Mouse (Mus musculus) neural tube, embryonic 11.5 days (tissue): ENCODE results near the gene Klhl3. TPM values are rescaled to one million over a fixed set of nuclear protein-coding genes. Genes with fewer than 3 reads are reported as not detected.
A peak's percentile ranks its signal among the peaks of the same experiment; 100 is the strongest.

Experiments used
- ATAC-seq: fragments of 200-750 bp; cut with Nextera tagmentation; 2 replicates; pipeline ENCODE4 v1.8.0; 2017; ENCODE audit warnings: moderate number of reproducible peaks, mild to moderate bottlenecking, moderate TSS enrichment, moderate library complexity; ENCODE audit not compliant: insufficient read depth, low FRiP score, low TSS enrichment
- DNase-seq: peaks from one replicate; pipeline ENCODE4 v3.0.0-alpha.2; 2015; ENCODE audit warnings: low spot score
- H3K27ac ChIP-seq: fragments of 300-500 bp; sonication (generic); 2 replicates; pipeline ENCODE4 v1.5.1; 2014; ENCODE audit warnings: low read depth, mild to moderate bottlenecking, low read length
- H3K27me3 ChIP-seq: fragments of 300-500 bp; sonication (generic); 2 replicates; pipeline ENCODE4 v1.6.1; 2014; ENCODE audit warnings: mild to moderate bottlenecking, low read length, mixed read lengths; ENCODE audit not compliant: control insufficient read depth, insufficient read depth
- H3K36me3 ChIP-seq: fragments of 300-500 bp; sonication (generic); 2 replicates; pipeline ENCODE4 v1.6.1; 2014; ENCODE audit warnings: mild to moderate bottlenecking, low read length, moderate library complexity, mixed read lengths; ENCODE audit not compliant: control insufficient read depth, insufficient read depth
- H3K4me1 ChIP-seq: fragments of 300-500 bp; sonication (generic); 2 replicates; pipeline ENCODE4 v1.6.1; 2014; ENCODE audit warnings: low read length, mixed read lengths; ENCODE audit not compliant: control insufficient read depth, insufficient read depth
- H3K4me2 ChIP-seq: fragments of 300-500 bp; sonication (generic); 2 replicates; pipeline ENCODE4 v1.6.1; 2014; ENCODE audit warnings: low read depth, mild to moderate bottlenecking, moderate library complexity
- H3K4me3 ChIP-seq: fragments of 300-500 bp; sonication (generic); 2 replicates; pipeline ENCODE4 v1.5.1; 2014; ENCODE audit warnings: low read depth, low read length
- H3K9ac ChIP-seq: fragments of 300-500 bp; sonication (generic); 2 replicates; pipeline ENCODE4 v1.6.1; 2014; ENCODE audit warnings: mild to moderate bottlenecking, low read length
- H3K9me3 ChIP-seq: fragments of 300-500 bp; sonication (generic); 2 replicates; pipeline ENCODE4 v1.6.1; 2016; ENCODE audit warnings: low read length; ENCODE audit not compliant: control insufficient read depth
- WGBS: fragments of 180-500 bp; shearing (Covaris S2); extraction: QIAGEN DNeasy Blood & Tissue Kit; methylation state at CpG from one replicate; pipeline ENCODE4 v1.1.7; 2014; 5-methylcytosine and 5-hydroxymethylcytosine counted together
- polyA plus RNA-seq: library from polyadenylated mRNA; unstranded; fragments of >200 nt; fragmentation: Nextera tagmentation; extraction: Ambion mirVana; gene quantifications from 2 replicates; pipeline ENCODE4 v1.2.1, GENCODE M21; 2014

Gene Klhl3
- polyA plus RNA-seq = 3.3 and 3.5 TPM in 2 replicates

DNA sequence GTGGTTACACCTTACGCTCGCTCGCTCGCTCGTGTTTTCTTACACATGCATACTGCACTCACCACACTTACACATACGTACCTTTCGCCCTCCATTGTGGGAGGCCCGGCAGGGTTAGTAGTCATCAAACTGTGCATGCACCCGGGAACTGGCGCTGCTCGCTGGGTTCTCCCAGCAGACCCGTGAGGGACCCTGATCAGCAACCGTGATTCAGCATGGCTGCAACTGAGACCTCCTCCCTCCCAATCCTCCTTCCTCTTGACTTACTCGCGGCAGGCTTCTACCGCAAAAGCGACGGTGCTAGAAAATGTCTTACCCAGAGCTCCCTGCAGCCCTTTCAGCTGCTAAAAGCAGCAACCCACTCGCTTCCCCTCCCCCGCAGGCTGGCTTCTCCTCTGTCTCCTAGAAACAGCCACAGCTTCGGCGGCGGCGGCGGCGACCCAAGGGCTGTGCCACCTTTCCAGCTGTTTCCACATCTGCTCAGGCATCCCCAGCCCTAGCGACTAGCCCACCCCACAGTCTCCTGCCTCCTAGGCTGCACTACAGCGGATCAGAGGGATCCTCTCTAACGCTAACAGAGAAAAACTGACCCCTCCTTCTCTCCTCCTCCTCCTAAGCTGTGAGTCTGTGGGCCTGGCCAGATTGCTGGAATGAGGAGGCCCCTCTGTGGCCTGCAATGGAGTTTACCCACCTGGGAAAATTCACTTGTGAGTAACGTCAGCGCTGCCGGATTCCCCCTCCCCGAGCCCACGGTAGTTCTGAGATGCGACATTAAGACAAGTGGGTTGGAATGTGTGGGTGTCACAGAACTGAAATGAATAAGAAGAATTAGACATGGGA is at the start of gene Klhl3:
TSS of gene Klhl3 (minus strand) at position 532 of the 840 bp plus-strand sequence.
- no peaks in the 10 kb centered on the region for H3K9me3 ChIP-seq
- 2% methylated on average over 34 of the region's 35 CpGs for WGBS
- H3K27ac ChIP-seq = peak within 1 kb of the TSS; percentile 77
- peak within 1 kb of the TSS; percentile 80 for H3K4me2 ChIP-seq
- DNase-seq = peak; percentile 74
- ATAC-seq = peak; percentile 68
- H3K4me3 ChIP-seq = peak within 1 kb of the TSS; percentile 50
- H3K4me1 ChIP-seq = 0 out of 2 replicates have a peak, but pooled peaks cover 10% of the 10 kb centered on the region
- H3K9ac ChIP-seq = peak within 1 kb of the TSS; percentile 68
- no peaks in the 10 kb centered on the region for H3K36me3 ChIP-seq
- no peaks in the 10 kb centered on the region for H3K27me3 ChIP-seq

DNA sequence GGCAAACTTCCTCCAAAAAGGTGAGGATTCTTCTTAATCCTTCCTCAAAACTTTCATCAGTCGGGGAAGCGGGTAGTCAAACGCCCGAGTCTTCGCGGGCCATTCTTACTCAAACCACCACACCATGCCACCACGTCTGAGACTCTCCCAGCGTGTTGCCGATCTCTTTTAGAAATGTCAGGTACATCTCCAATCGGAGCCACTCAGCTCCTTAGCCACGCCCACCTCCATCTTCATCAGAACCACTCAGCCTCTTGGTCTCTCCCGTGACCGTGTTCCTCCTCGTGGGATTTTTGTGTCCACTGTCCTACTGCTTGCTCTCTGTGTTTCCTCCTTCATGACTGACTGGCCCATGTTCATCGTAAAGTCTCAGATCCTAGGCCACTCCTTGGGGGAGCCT is 47.4 kb upstream of the Klhl3 start:
- Histone ChIP-seq H3K27ac (no peak overlapping the region), H3K4me3 (no peak overlapping the region), H3K4me2 (no peak overlapping the region), H3K4me1 (peaks cover 4% of the 10 kb centered on the region; the same call in 1 of the 2 replicates), H3K9ac (no peak overlapping the region), H3K36me3 (peaks cover 18% of the 10 kb centered on the region), H3K9me3 (no peaks in the 10 kb centered on the region), H3K27me3 (no peaks in the 10 kb centered on the region)
- ATAC-seq = no peak
- no peak for DNase-seq
- 96% methylated on average over 15 of the region's 15 CpGs for WGBS

DNA sequence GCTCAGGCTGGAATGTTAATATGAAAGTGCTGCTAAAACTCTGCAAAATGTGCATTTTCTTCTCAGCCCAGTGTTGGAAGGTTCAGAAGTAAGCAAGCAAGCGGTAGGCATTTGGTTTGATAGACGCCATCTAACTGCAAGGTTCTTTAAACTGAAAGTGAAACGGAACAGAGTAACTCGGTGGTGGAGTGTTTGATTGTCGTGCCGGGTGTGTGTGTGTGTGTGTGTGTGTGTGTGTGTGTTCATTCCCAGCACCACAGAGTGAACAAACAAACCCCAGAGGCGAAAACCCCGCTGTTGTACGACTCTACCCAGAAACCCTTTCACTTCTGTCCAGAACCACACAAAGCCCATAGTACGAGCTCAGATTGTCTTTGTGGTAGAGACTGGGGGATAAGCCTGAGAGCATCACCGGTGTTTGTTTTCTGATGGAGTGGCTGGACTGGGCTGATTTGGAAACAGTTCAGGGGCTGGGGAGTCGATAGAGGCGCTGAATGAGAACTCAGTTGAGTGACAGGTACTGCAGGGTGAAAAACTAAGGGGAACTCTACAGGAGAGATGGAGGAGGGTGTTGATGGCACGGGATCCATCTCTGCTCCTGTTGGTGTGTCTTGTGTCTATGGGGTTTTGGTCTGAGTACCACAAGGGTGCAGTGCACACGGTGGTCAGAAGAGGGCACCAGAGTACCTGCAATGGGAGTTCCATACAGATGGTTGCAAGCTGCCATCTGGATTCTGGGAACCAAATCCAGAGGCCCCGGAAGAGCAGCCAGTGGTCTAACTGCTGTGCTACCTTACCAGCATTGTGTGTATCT is 44.9 kb upstream of the Klhl3 start:
- Histone ChIP-seq H3K4me3 (peak overlapping the region; percentile 80), H3K27ac (no peak overlapping the region), H3K9ac (peak overlapping the region; percentile 80), H3K4me1 (peaks cover 4% of the 10 kb centered on the region; the same call in 1 of the 2 replicates), H3K9me3 (no peaks in the 10 kb centered on the region), H3K36me3 (peaks cover 14% of the 10 kb centered on the region), H3K4me2 (peak overlapping the region; percentile 98), H3K27me3 (no peaks in the 10 kb centered on the region)
- ATAC-seq = peak; percentile 51
- WGBS = 16% methylated on average over 16 of the region's 16 CpGs
- peak; percentile 91 for DNase-seq

DNA sequence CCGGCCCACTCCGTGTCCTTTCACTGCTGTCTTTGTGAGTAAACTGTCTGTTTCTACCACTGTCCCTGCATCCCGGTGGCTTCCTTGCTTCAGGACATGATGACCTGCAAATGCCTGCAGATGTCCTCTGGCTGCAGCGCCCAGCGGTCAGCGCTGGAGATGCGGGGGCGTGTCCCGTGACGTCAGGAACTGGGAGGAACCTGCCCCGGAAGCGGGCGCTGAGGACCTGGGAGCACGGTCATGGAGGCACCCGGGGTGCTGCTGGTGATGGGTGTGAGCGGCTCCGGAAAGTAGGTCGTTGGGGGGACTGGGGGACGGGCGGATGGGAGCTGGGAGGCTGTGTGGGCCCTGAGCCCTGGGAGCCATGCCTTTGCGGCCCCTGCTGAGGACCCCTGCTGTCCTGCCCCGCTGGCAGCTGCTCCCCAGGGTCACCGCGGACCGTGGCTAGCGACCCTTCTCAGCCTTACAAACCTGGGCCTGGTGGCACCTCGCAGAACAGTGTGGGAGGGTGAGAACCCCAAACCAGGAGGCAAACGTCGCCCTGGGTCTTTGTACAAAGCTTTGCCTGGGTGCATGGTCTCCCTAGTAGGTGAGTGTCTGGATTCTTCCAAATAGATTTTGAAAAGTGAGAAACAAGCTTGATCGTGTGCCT is 44.2 kb upstream of the Klhl3 start, which contains the start of gene Idnk:
TSS of gene Idnk (plus strand) at position 203 of the 652 bp plus-strand sequence.
- peak within 1 kb of the TSS; percentile 98 for H3K4me2 ChIP-seq
- no peak within 1 kb of the TSS for H3K27ac ChIP-seq
- WGBS = under 1% methylated on average over 30 of the region's 30 CpGs
- peaks cover 14% of the 10 kb centered on the region for H3K36me3 ChIP-seq
- peak; percentile 92 for DNase-seq
- H3K9me3 ChIP-seq = no peaks in the 10 kb centered on the region
- peak; percentile 88 for ATAC-seq
- H3K9ac ChIP-seq = peak within 1 kb of the TSS; percentile 80
- peak within 1 kb of the TSS; percentile 80 for H3K4me3 ChIP-seq
- H3K27me3 ChIP-seq = no peaks in the 10 kb centered on the region
- H3K4me1 ChIP-seq = peaks cover 4% of the 10 kb centered on the region; the same call in 1 of the 2 replicates

DNA sequence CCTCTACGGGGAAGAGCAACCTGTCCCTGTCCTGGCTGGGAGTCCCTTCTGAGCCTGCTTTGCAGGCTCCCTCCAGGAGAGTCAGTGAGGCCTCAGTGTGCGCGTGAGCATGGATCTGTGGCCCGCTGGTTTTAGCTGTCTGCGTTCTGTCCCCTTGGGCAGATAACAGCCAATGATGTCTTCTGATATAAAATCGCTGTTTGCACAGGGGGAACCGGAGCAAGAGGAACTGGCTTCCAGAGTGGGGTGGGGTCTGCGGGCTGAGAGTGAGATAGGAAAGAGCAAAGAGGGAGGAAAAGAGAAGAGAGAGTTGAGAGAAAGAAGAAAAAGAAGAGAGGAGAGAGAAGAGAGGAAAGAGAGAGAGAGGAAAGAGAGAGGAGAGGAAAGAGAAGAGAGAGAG is 43.6 kb upstream of the Klhl3 start:
- no peak for DNase-seq
- ATAC-seq = no peak
- Histone ChIP-seq H3K4me3 (peak overlapping the region; percentile 80), H3K27ac (no peak overlapping the region), H3K27me3 (no peaks in the 10 kb centered on the region), H3K36me3 (peaks cover 14% of the 10 kb centered on the region), H3K4me1 (peaks cover 4% of the 10 kb centered on the region; the same call in 1 of the 2 replicates), H3K4me2 (peak overlapping the region; percentile 98), H3K9me3 (no peaks in the 10 kb centered on the region), H3K9ac (peak overlapping the region; percentile 80)
- 41% methylated on average over 8 of the region's 8 CpGs for WGBS

DNA sequence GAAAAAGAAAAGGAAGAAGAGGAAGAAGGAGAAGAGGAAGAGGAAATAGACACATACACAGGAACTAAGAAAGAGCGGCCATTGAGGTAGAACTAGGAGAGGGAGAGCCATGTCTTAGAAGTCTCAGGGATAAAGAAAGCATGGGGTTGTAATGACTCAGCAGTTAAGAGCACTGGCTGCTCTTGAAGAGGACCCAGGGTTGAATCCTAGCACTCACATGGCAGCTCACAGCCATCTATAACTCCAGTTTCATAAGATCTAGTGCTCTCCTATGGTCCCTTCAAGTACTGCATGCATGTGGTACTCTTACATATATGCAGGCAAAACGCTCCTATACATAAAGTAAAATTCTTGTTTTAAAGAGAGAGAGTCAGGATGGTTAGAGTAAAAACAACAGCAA is 42.6 kb upstream of the Klhl3 start:
- no peak for ATAC-seq
- peaks cover 8% of the 10 kb centered on the region for H3K36me3 ChIP-seq
- H3K4me1 ChIP-seq = peaks cover 4% of the 10 kb centered on the region; the same call in 1 of the 2 replicates
- no peaks in the 10 kb centered on the region for H3K27me3 ChIP-seq
- no peaks in the 10 kb centered on the region for H3K9me3 ChIP-seq
- no peak overlapping the region for H3K9ac ChIP-seq
- no peak overlapping the region for H3K4me2 ChIP-seq
- DNase-seq = no peak
- WGBS = 85% methylated on average over 2 of the region's 2 CpGs
- H3K4me3 ChIP-seq = no peak overlapping the region
- no peak overlapping the region for H3K27ac ChIP-seq

DNA sequence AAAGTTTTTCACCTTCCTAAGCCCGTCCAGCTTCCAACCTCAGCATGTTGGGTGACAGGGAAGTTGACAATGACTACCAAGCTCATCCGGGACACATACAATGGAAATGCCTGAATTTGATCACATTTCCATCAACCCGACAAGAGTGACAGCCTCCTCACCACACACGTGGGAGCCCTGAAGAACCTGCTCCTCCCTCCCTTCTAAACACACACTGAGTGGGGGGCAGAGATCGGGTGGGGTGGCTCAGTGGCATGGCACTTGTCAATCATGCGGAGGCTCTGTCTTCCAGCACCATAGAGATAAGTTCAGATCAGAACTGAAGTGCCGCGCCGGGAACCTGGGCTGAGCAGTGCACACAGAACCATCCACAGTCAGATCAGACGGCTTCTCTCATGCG is 37.0 kb upstream of the Klhl3 start:
- no peak for ATAC-seq
- no peak for DNase-seq
- Histone ChIP-seq H3K27me3 (no peaks in the 10 kb centered on the region), H3K4me3 (no peak overlapping the region), H3K9me3 (no peaks in the 10 kb centered on the region), H3K9ac (no peak overlapping the region), H3K36me3 (no peaks in the 10 kb centered on the region), H3K27ac (no peak overlapping the region), H3K4me1 (no peaks in the 10 kb centered on the region), H3K4me2 (no peak overlapping the region)
- 83% methylated on average over 11 of the region's 11 CpGs for WGBS

DNA sequence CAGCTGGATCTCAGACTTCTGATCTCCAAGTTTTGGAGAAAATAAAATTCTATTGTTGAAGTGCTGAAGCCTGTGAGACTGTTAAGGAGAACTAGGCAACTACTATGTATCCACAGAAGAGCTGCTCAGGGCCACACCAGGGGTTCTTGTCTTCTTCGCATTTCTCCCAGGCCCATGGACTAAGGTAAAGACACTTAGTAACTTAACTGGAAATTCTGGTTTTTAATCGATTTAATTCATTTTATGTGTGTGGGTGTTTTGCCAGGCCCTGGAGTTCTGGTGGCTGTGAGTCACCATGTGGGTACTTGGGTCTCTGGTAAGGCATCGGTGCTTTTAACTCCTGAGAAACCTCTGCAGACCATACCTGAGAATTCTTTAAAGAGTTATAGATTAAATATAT is 36.2 kb upstream of the Klhl3 start:
- H3K4me3 ChIP-seq = no peak overlapping the region
- DNase-seq = no peak

More for the DNA sequence above, 36.2 kb upstream of the Klhl3 start:
- Histone ChIP-seq H3K4me2 (no peak overlapping the region), H3K36me3 (no peaks in the 10 kb centered on the region), H3K4me1 (no peaks in the 10 kb centered on the region), H3K9ac (no peak overlapping the region), H3K27me3 (no peaks in the 10 kb centered on the region), H3K9me3 (no peaks in the 10 kb centered on the region), H3K27ac (no peak overlapping the region)
- 87% methylated on average over 3 of the region's 3 CpGs for WGBS
- no peak for ATAC-seq
